Mouse (Mus musculus): ENCODE results near the gene Ogg1.
"Not testable (repeated sequence)": the region's sequence is repeated elsewhere in the genome, so short reads cannot be mapped to it uniquely, and the experiment has no call there.

The Ogg1 gene

DNA sequence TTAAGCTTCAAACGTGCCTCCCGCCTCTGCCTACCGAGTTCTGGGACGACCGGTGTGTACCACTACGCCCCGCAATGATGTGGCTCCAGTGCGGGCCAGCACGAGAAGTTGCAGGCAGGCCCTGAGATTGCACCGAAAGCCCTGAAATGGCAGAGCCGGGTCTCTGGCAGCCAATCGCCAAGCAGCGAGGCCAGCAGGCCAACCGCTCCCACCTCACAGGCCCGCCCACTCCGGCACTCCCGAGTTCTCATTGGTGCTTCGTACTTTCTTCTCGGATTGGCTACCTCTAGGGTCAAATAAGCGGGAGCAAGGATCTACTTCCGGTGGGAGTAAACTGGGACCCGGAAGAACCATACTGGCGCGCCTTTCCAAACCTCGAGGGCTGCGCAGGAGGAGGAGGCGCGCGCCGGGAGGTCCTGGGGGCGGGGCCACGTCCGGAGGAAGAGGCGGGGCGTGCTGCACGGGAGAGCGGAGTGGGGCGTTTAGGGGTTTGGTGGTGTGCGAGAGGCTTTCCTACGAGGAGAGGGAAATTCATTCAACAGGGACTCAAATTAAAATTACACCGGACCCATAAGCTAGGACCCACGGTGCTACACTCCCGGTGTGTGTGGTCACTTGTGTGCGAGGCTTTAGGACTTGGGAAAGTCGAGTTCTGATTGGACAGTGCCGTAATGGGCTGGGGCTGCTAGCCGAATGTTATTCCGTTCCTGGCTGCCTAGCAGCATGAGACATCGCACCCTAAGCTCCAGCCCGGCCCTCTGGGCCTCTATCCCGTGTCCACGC, at the start of gene Ogg1:
Gene Ogg1 (plus strand): TSS at position 440 of the 783 bp plus-strand sequence.
- DNase-seq = peak; percentile 98

DNA sequence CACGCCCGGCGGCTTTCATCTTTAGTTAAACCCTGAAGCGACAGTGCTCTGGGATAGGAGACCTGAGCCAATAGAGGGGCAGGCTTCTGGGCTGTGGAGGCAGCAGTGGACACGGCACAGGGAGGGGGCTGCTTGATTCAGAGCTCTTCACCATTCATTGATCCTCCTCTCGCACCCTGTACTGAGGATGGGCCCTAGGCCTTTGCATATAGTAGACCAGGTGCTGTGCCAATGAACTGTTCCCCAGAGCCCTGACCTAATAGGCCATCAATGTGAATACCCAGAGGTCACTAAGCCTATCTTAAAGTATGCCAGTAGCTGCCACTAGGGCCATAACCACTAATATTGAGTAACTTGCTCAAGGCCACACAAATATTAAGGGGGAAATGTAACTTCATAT, 45.1 kb upstream of the Ogg1 start:
- DNase-seq = no peak

DNA sequence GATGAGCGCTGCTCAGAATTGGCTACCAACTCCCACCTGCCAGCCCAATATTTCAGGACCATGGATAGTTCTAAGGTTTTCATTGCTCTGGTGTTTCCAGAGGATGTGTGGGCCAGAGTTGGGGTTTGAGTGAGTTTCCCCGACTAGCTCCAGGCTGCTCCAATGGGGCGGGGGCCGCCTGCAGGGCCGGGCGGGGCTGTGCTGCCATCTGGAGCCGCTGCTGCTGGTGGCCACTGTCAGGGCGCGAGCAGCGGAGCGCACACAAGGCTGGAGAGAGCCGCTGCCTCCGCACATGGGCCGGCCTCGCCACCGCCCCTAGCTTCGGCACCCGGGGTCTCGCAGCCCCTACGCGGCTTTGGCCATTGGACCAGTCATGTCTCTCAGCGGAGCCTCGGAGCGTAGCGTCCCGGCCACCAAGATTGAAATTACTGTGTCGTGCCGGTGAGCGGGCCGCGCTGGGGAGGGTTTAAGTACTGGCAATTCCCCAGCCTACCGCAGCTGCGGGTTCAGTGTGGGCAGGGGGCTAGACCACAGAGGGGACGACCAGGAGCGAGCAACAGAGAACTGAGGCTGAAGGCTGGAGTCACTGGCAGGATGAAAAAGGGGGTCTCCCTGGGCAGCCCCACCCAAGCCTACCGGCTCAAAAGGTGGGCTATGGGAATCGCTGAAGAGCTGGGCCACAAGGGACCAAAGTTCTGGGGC, 44.5 kb upstream of the Ogg1 start, which contains the start of gene Cpne9:
Gene Cpne9 (plus strand): TSS at position 207 of the 702 bp plus-strand sequence.
- DNase-seq = peak; percentile 31

DNA sequence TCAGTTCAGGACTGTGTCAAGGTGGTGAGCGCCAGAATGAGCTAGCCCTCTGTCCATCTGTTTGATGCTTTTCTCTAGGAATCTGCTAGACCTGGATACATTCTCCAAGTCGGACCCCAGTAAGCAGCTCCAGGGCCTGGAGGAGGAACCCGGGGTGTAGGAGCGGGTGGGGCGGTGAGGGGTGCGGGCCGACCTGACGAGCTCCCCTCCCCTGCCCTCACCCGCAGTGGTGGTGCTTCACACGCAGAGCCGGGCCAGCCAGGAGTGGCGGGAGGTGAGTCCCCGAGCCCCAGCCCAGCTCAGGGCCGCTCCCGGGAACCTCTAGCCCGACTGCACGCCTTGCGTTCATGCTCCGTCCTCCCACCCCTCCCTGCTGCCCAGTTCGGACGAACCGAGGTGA, 43.8 kb upstream of the Ogg1 start:
- DNase-seq = no peak

DNA sequence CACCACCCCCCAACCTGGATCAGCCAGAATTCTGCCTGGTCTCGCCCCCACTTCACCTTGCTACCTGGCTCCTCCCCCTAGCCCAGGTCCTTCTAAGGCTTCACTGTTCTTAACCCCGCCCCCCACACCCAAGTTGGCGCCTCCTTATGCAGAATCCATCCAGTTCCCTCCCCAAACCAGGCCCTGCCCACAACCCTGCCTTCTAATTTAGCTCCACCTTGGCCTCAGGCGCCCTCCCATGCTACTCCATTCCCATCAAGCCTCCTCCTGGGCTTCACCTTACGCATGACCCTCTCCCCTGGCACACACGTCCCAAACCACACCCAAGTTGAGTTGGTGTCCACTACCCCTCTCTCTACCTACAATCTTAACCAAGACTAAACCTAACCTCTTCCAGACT, 43.3 kb upstream of the Ogg1 start:
- DNase-seq = no peak

DNA sequence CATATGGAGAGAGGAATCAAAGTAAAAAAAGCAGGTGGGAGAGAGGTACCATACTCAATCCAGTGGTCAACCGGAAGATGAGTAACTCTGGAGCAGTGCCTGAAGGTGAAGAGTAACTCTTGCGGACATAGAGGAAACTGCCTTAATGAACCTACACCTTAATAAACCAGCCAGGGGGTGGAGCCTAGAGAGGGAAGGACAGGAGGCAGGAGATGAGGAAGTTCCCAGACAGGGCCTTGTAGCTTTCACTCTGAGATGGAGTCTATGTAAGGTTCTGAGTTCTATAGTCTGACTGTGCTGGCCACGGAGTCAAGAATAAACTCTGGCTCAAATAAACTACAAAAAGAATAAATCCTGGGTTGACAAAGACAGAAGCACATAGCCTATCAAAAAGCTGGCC, 41.8 kb upstream of the Ogg1 start:
- DNase-seq = no peak

DNA sequence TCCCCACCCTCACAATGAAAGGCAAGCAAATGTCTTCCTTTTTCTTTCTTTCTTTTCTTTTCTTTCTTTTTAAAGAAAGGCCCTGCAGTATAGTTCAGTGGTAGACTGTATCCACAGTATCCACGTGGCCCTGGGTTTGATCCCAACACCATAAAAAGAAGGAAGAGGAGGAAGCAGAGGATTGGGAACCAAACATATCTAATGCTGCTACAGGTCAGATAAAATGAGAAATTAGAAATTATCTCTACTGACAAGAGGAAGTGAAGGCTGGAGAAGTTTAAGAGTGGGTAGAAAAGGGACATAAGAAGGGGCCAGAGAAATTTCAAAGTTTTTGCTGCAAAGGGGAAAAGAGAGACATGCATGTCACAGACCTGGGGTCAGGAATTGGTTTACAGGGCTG, 40.5 kb upstream of the Ogg1 start:
- no peak for DNase-seq

DNA sequence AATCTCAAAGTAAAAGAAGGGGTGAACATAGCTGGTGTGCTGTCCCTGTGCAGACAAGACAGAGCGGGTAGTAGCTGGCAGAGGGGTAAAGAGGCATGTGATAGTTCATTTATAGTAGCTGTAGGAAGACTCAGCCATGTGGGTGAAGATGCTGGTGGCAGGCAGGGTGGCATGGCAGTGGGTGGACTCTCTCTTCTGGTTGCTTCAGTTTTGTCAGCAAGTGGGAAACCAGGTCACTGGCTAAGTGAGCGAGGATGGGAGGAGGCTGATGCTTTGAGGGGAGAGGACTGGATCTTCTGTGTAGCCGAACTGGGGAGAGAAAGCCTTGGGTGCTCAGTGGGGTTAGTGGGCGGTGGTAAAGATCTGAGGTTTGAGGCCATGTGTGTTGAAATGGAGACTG, 39.5 kb upstream of the Ogg1 start:
- DNase-seq = no peak

DNA sequence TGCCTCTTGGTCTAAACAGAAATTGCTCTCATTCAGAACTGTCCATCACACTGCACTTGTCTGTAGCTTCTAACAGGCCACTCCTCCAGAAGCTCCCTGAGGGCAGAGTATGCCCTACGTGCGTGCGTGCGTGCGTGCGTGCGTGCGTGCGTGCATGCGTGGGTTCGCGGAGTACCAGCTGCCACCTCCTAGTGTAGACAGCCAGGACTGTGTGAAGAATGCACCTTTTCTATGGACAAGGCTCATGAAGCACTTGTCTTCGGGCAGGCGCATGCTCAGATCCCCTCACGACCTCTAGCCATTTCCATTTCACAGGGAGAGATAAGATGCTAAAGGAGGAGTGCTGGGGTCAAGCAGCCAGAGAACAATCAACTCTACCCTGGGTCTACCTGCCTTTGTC, 37.4 kb upstream of the Ogg1 start:
- no peak for DNase-seq

DNA sequence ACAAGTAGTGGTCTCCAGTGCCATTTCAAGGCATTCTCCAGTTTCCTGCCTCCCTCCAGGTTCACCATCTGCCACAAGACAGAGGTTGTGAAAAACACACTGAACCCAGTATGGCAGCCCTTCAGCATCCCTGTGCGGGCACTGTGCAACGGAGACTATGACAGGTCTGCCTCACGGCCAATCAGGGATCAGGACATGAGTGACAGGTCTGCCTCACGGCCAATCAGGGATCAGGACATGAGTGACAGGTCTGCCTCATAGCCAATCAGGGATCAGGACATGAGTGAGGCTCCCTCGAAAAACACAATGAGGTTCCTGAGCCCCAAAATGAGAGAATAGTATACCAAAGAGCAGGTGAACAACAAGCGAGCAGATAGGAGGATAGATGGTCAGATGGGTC, 36.4 kb upstream of the Ogg1 start:
- DNase-seq = no peak

DNA sequence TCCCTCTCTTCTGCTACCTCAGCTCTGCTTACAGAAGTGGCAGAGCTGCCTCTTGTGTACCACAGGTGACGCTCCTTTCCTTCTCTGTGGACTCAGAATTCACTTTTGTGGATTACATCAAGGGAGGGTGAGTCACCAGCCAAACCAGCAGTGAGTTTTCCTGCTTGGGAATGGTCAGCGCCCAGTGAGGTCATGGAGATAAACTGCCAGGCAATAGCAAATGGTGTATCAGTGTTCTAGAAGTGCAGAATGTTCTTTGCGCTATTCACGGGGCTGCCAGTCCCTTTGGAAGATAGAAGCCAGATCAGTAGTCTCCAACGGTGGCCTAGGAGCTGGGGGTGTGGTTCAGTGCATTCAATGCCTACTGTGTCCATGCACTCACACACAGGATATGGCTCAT, 33.8 kb upstream of the Ogg1 start:
- no peak for DNase-seq

DNA sequence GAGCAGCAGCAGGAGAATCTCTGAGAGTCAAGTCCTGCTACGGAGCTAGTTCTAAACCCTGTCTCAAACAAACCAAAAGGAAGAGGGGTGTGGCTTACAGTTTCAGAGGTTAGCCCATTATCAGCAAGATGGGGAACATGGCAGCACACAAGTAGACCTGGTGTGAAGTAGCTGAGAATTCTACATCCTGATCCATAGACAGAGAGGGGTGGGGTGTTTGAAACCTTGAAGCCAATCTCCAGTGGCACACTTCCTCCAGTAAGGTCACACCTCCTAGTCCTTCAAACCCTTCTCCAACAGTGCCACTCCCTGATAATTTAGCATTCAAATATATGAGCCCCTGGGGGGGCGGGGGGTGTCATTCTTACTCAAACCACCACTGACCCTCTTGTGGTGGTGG, 30.7 kb upstream of the Ogg1 start:
- no peak for DNase-seq

DNA sequence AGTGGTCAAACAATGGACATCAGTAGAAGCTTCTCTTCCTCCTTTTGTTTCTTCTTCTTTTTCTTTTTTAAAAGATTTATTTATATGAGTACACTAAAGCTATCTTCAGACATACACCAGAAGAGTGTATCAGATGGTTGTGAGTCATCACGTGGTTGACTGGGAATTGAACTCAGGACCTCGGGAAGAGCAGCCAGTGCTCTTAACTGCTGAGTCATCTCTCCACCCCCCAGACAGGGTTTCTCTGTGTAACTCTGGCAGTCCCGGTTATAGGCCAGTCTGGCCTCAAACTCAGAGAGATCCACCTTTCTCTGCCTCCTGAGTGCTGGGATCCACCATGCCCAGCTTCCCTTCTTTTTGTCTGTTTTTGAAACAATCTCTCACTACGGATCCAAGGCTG, 30.1 kb upstream of the Ogg1 start:
- DNase-seq = no peak

DNA sequence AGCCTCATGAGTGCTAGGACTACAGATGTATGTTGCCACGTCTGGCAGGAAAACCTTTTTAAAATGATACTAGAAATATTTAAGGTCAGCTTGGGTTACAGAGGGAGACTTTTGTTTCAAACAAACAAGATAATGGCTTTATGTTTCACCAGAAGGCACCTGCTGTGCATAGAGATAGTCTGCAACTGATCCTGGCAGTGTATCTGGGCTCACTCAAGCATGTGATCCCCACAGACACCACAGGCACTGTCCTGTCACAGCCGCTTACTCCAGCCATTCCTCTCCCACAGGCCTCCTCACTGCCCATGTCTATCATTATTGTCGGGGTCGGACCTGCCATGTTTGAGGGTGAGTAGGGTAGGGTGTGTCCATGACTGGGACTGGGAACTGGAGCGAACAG, 25.4 kb upstream of the Ogg1 start:
- DNase-seq = no peak

DNA sequence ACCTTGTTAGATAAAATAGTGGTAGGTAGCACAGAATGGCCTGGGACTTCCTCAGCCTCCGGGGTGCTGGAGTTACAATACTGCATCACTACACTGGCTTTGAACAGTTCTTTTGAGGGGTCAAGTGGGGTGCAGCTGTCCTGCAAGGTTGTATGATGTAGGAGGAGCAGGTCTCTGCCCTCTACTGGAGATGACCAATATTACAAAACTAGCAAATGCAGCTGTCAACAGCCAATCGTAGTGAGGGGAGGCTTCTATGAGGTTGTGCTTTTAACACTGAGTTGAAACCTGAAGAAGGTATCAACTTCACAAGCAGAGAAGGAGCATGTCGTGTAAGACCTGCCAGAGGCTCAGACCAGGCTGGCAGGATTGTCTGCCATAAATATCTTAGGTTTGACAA, 24.5 kb upstream of the Ogg1 start:
- peak; percentile 51 for DNase-seq

DNA sequence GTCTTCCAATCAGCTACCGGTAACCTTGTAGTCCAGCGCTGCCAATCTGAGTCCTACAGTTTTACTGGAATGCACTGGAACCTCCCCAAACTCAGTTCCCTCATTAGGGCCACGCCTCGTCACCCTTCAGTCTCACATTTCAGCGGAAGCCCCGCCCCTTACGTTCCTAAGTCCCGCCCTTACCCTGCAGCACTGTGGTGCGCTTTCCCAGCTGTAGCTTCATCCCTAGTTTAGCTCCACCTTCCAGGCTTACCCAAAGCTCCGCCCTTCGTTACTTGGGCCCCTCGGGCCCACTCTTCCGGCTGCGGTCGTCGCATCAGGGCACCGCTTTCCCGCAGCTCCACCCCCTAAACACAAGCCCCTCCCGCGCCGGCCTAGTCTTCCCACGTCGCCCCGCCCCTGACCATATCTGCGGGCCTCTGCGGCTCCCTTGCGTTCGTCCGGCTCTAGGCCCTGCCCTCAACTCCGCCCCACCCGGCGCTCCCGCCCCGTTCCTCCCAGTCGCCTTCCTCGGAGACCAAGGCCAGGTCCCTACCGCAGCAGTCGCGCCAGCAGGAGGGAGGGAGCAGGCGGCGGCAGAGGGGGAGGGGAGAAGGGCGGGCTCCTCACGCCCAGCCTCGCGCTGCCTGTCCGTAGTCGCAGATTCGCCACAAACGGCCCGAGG, 20.3 kb upstream of the Ogg1 start:
- peak; percentile 100 for DNase-seq

DNA sequence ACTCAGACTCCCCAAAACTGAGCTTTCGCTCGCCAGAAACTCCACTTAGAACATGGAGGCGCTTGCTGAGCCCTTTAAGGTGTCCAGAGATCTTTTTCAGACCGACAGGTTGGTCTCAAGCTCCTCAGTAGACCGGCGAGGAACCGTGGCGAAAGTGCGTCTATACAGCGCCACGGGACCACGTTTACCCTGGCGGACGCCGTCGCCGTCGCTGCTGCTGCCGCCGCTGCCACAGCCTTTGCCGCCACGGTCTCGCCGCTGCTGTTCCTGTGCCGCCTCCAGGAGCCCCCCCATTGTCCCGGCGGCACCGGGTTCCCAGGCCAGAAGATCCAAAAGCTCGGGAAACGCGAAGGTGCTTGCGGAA, 19.8 kb upstream of the Ogg1 start, which contains the start of gene Brpf1:
Gene Brpf1 (plus strand): TSS at position 152 of the 364 bp plus-strand sequence.
- no peak for DNase-seq

DNA sequence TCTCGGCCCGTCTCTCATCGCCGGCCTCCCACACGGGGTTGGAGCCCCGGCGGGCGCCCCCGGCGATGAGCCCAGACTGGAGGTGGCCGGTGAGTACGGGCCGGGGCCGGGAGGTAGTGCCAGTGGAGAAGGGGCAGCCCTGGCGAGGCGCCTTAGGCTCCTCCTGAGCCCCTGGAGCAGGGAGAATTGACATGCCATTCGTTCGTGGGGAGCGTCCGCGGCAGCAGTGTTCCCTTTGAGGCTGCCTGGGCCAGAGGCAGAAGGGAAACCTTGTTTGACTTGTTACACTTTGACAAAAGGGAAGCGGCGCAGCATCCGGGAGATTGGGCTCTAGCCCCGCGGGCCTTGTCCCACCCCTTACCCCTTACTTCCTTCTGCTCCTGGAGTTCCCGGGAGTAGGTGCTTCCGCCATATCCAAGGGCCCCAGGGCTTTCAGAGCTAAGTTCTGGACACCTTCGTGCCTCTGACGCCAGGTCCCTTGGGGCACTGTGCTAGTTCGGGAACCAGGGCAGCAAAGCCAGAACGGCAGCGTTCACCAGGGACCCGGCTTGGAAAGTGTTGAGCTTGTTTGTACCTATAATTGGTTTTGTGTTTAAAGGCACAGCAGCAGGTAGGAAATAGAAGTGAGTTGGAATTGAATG, 19.2 kb upstream of the Ogg1 start:
- peak; percentile 65 for DNase-seq

DNA sequence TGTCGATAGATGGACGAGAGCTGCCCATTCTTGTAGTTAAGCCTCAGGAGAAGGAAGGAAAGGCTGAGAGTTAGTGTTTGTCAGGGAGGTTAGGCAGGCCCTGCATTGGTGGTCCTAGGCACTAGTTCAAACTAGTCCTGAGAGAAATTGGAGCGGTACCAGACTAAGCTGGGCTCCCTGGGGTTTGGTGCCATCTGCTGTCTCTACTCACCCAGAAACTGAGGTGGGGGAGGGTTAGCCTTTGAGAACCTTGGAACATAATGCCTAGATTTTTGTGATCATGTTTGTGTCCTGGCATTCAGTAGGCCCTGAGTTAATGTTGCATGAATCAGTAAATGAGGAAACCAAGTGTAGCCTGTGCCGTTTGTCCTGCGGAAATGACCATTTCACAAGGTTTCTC, 18.6 kb upstream of the Ogg1 start:
- peak; percentile 35 for DNase-seq

DNA sequence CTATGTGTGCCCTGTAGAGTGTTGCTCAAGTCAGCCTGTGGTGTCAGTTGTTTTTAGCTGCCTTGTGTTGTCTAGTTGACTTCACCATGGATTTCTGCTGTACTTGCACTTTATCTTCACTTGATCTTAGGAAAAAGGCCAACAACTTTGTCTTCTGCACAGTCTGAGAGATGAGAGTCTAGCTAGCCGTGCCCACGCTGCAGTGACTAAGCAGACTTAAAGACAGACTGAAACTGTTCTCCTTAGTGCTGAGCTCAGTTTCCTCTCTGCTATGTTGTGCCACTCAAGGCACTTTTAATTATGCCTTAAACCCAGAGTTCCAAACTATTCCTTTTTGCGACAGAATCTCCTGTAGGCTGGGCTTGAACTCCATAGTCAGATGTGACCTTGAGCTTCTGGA, 10.8 kb upstream of the Ogg1 start:
- DNase-seq = no peak

DNA sequence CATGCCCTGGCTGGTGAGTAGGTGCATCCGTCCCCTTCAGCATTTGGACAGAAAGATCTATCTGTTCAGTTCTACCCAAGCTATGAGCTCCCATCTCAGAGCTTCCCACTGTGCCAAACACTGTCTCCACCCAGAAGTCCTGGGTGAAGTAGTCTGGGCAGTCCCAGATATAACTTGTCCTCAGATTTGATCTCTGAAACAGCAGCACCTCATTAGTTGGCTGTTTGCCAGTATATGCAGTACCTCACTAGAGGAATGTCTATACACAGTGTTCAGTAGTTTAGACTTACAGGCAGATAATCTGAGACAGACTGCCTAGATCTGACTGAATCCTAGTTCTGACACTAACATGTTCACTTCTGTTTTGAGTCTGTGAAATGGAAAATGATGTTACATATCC, 2.6 kb downstream of the Ogg1 start:
- DNase-seq = no peak

DNA sequence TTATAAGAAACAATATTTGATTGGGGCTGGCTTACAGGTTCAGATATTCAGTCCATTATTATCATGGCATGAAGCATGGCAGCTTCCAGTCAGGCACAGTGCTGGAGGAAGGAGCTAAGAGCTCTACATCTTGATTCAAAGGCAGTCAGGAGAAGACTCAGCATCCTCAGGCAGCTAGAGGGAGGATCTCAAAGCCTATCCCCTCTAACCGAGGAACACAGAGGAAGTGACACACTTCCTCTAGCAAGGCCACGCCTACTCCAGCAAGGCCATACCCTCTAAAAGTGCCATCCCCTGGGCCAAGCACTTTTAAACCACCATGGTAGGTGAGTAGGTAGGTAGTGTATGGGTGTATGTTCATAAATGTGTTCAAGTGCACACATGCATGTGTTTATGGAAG, 3.8 kb downstream of the Ogg1 start:
- DNase-seq = peak; percentile 49

DNA sequence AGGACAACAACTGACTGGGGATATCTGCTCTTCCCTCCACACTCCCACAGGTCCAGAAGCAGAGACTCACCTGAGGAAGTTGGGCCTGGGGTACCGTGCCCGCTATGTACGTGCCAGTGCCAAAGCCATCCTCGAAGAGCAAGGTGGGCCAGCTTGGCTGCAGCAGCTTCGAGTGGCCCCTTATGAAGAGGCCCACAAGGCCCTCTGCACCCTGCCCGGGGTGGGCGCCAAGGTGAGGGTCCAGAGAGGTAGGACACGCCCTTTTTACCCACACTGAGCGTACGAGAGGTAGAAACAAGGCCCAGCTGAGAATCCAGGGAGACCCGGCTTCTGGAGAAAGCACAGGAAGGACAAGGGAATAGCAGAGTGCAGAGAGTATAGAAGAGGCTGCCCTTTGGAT, 4.9 kb downstream of the Ogg1 start:
- DNase-seq = no peak

DNA sequence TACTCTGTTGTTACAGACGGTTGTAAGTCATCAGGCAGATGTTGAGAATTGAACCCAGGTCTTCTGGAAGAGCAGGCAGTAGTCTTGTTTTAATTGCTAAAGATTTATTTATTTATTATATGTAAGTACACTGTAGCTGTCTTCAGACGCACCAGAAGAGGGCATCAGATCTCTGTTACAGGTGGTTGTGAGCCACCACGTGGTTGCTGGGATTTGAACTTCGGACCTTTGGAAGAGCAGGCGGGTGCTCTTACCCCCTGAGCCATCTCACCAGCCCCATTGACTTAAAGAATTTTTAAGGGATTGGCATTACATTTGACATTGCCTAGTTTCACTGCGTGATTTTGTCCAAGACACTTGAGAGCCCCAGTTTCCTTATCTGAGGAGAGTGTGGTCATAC, 6.0 kb downstream of the Ogg1 start:
- DNase-seq = not testable (repeated sequence)
